Mouse (Mus musculus): Measurements from ENCODE around the gene Erp44. TPM values are rescaled to one million over a fixed set of nuclear protein-coding genes. Genes with fewer than 3 reads are reported as not detected.

The Erp44 gene
- 52.9 and 54.1 TPM in 2 replicates for polyA plus RNA-seq (2015; fragmentation: Nextera tagmentation; extraction: Ambion mirVana)

DNA sequence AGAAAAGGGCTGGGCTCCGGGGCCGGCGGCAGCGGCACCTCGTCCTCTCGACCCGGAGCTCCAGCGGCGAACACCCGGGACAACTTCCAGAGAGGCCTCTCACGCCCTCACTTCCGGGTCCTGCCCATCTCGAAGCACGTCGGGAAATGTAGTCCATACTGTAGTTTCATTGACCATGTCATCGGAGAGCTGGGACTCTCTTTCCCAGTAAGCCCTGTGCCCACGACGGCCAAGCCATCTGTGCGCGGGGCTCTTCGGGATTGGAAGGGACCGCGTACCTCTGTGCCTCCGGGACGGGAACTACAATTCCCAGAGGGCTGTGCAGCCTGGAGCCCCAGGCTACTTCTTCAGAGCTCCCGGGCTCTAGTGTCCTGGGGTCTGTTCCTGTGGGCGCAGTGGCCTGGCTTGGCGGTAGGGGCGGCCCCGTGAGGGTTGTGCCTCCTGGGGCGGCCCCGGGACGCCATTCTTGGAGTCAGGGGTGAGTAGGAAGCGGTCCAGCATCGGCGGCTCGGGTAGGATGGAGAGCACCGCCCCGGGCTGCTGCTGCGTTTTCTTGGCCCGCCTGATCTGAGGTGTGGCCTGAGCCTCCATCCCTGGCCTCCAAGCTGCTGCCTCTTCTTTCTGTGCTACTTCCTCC is at the start of gene Erp44, which contains the start of gene Invs:
Gene Erp44 (minus strand): TSS at position 61 of the 637 bp plus-strand sequence.
Gene Invs (plus strand): TSS at position 263 of the 637 bp plus-strand sequence.

MicroRNAs within 50 kb of the gene (microRNA counts, 519-probe panel; counts per million panel counts)
- 40.5 counts per million for microRNA mmu-miR-1958

Small RNA genes lying within 50 kb of the gene (microRNA-seq; reads per million reads assigned to microRNA genes)
- gene Mir1958: not detected

Other genes with a start within 250 kb of the Erp44 start
- 2.4 and 2.5 TPM in 2 replicates for gene Nr4a3, start 234.4 kb downstream of the Erp44 start, polyA plus RNA-seq (2015; fragmentation: Nextera tagmentation; extraction: Ambion mirVana)
- gene Stx17, start 154.6 kb downstream of the Erp44 start, polyA plus RNA-seq (2015; fragmentation: Nextera tagmentation; extraction: Ambion mirVana): 23.4 and 27.1 TPM in 2 replicates
- 3.5 and 4.3 TPM in 2 replicates for gene Invs, start 202 bp upstream of the Erp44 start, polyA plus RNA-seq (2015; fragmentation: Nextera tagmentation; extraction: Ambion mirVana)
- 22.6 and 23.4 TPM in 2 replicates for gene Tex10, start 193.9 kb upstream of the Erp44 start, polyA plus RNA-seq (2015; fragmentation: Nextera tagmentation; extraction: Ambion mirVana)